In the genomic region with DNA sequence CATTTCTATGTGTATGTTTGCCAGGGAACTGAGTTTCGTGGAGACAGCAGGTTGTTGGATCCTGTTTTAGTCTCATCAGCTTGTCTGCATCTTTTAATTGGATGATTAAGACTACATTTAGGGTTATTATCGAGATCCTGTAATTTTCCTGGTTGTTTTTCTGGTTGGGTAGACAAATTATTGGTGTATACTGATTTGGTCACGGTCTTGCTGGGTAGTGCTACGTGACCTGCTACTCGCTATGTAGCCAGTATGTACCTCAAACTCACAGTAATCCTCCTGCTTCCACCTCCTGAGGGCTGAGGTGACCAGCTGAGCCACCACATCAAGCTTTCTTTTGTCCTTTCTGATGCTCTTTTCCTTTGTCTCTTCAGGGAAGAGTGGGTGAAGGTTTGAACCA, we compare ENCODE assay signal across 33 mouse cellular contexts. TPM values are rescaled to one million over a fixed set of nuclear protein-coding genes. Genes with fewer than 3 reads are reported as not detected.
"Had no signal": no experiment of that assay in that cellular context is flagged by ENCODE, and none has a peak within 500 bp of the region (broad histone marks: within the 10 kb centered on the region; RNA-seq: fewer than 3 reads in every experiment).

No protein-coding gene starts in this region.

- H3K4me3 ChIP-seq: embryonic facial prominence, embryonic 10.5 days; embryonic facial prominence, embryonic 12.5 days; embryonic facial prominence, embryonic 13.5 days; embryonic facial prominence, embryonic 15.5 days; erythroblast, embryonic 14.5 days; forebrain, embryonic 10.5 days; forebrain, embryonic 12.5 days; forebrain, embryonic 13.5 days; forebrain, embryonic 15.5 days; gastrocnemius, adult 2 months; heart, adult 2 months had no signal

- H3K9me3 ChIP-seq: embryonic facial prominence, embryonic 10.5 days; embryonic facial prominence, embryonic 12.5 days; embryonic facial prominence, embryonic 13.5 days; embryonic facial prominence, embryonic 15.5 days; forebrain, embryonic 10.5 days; forebrain, embryonic 12.5 days; forebrain, embryonic 13.5 days; forebrain, embryonic 15.5 days had no signal

- H3K36me3 ChIP-seq: embryonic facial prominence, embryonic 10.5 days; embryonic facial prominence, embryonic 12.5 days; embryonic facial prominence, embryonic 13.5 days; embryonic facial prominence, embryonic 15.5 days; forebrain, embryonic 10.5 days; forebrain, embryonic 12.5 days; forebrain, embryonic 15.5 days had no signal

- H3K27ac ChIP-seq: embryonic facial prominence, embryonic 10.5 days; embryonic facial prominence, embryonic 12.5 days; embryonic facial prominence, embryonic 13.5 days; embryonic facial prominence, embryonic 15.5 days; forebrain, embryonic 10.5 days; forebrain, embryonic 12.5 days; forebrain, embryonic 13.5 days; forebrain, embryonic 15.5 days; gastrocnemius, adult 2 months; heart, adult 2 months had no signal

- DNase-seq: cerebellum, adult 2 months; cerebellum, adult 8-10 months; cerebellum, adult 9-10 months; cerebellum, adult 9-11 months; cerebellum, postnatal 10 days; cerebellum, postnatal 14 days; cerebellum, postnatal 25 days; cerebellum, postnatal 36 days; embryo, embryonic 11 days; forebrain, postnatal 0 days; gastrocnemius, adult 2 months; gastrocnemius, postnatal 10 days; gastrocnemius, postnatal 14 days; gastrocnemius, postnatal 25 days; gastrocnemius, postnatal 36 days; heart, adult 2 months had no signal

- H3K4me1 ChIP-seq: embryonic facial prominence, embryonic 10.5 days; embryonic facial prominence, embryonic 12.5 days; embryonic facial prominence, embryonic 13.5 days; embryonic facial prominence, embryonic 15.5 days; forebrain, embryonic 10.5 days; forebrain, embryonic 12.5 days; forebrain, embryonic 13.5 days; forebrain, embryonic 15.5 days had no signal

- H3K27me3 ChIP-seq: embryonic facial prominence, embryonic 12.5 days; embryonic facial prominence, embryonic 13.5 days; embryonic facial prominence, embryonic 15.5 days; forebrain, embryonic 12.5 days; forebrain, embryonic 13.5 days; forebrain, embryonic 15.5 days had no signal

RNA-seq across cellular contexts. Expression of gene 4930438A08Rik, which starts 16.8 kb away (rescaled TPM):
- total RNA-seq: forebrain, postnatal 0 days; gastrocnemius, adult 18-20 months; gastrocnemius, adult 2 months; gastrocnemius, adult 8-10 months; gastrocnemius, postnatal 10 days; gastrocnemius, postnatal 14 days; gastrocnemius, postnatal 25 days; gastrocnemius, postnatal 36 days; gastrocnemius, postnatal 4 days; heart, adult 2 months; heart, adult 8-10 months had no signal
- polyA plus RNA-seq: cerebellum, adult 2 months; cortical plate, adult 2 months; embryonic facial prominence, embryonic 10.5 days; embryonic facial prominence, embryonic 13.5 days; erythroblast, embryonic 14.5 days; forebrain, embryonic 10.5 days; forebrain, embryonic 12.5 days; forebrain, embryonic 13.5 days; forebrain, embryonic 14.5 days; forebrain, embryonic 15.5 days; forebrain, embryonic 16.5 days; forebrain, postnatal 0 days; frontal cortex, adult 2 months; heart, adult 2 months had no signal
